Mouse (Mus musculus): ENCODE results near the gene Tmem168. TPM values are rescaled to one million over a fixed set of nuclear protein-coding genes. Genes with fewer than 3 reads are reported as not detected.

Tmem168 gene
- total RNA-seq, 1 experiment: 29.9 TPM

DNA sequence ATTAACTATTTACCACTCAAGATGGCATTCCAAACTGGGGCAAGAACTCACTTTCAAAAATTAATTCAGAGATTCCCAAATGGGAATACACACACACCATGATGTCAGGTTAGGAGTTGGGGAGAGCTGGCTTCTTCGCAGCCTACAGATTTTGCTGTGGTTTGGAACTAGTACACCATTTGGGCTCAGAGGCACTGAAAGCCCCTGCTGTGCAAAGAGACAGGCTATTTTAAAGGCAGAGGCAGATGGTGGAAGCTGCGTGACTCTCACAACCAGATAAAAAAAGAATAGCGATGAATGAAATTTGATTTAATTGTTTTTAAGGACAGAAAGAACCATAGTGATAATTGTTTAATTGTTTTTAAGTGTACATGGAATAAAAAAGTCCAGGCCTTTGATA lies 66.1 kb downstream of the Tmem168 start:
- in situ Hi-C loops (cut with MboI; ENCODE audit: low sequenced_read_pairs in 2 of 2, unreplicated experiment in 2 of 2): no loop called here
- no peaks in the 10 kb centered on the region for H3K36me3 ChIP-seq (ENCODE audit: control insufficient read depth, insufficient read depth, low read length, poor library complexity, severe bottlenecking)
- no peak for TF ChIP-seq ZC3H11A (IDR thresholded peaks at IDR 0.05; ENCODE audit: borderline replicate concordance, low read depth, low read length)
- TF ChIP-seq CHD2 (IDR thresholded peaks at IDR 0.05; ENCODE audit: low read depth, low read length): no peak
- TF ChIP-seq HCFC1 (IDR thresholded peaks at IDR 0.05; ENCODE audit: borderline replicate concordance, insufficient read depth, low read length): no peak
- no peak for TF ChIP-seq MAFK (IDR thresholded peaks at IDR 0.05; ENCODE audit: insufficient read depth, low read depth, low read length)
- TF ChIP-seq ZNF384 (IDR thresholded peaks at IDR 0.05; ENCODE audit: low read depth, low read length): no peak

DNA sequence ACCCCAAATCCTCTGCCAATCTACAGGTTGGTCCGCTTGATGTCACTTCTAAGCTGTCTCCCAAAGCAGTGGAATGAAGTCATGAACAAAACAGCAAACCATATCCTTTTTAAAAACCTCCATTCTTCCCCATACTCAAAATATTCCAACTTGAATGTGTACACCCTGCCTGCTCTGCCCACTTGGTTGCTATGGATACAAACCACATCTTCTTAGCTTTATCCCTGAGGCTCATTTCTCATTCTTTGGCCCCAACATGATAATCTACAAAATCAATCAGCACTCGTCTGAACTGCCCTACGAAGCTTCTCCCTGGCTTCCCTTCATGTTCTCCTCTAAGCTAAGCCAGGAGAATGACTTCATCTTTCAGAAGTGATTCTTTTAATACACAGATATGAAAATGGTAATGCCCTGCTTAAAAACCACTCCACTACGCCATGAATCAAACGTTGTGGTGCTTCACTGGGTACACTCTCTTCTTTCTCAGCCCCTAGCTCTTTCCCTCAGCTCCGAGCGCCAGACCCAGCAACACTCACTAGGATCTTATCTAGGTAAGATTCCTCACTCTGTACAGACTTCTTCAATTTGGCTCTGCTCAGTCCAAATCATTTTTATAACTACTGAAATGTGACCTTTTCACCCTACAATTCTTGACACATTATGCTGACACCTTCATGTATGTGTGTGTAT lies 70.5 kb downstream of the Tmem168 start:
- in situ Hi-C loops (cut with MboI; ENCODE audit: low sequenced_read_pairs in 2 of 2, unreplicated experiment in 2 of 2): no loop called here
- no peaks in the 10 kb centered on the region for H3K36me3 ChIP-seq (ENCODE audit: control insufficient read depth, insufficient read depth, low read length, poor library complexity, severe bottlenecking)
- H3K9ac ChIP-seq (ENCODE audit: insufficient read depth, low read depth, low read length, poor library complexity, severe bottlenecking): no peak overlapping the region
- 0 out of 2 replicates have a peak, but pooled peaks cover 10% of the 10 kb centered on the region for H3K9me3 ChIP-seq (ENCODE audit: control insufficient read depth, insufficient read depth, low read depth, low read length)
- TF ChIP-seq ZC3H11A (IDR thresholded peaks at IDR 0.05; ENCODE audit: borderline replicate concordance, low read depth, low read length) (no peak), CHD2 (IDR thresholded peaks at IDR 0.05; ENCODE audit: low read depth, low read length) (no peak), ZNF384 (IDR thresholded peaks at IDR 0.05; ENCODE audit: low read depth, low read length) (no peak), MAFK (IDR thresholded peaks at IDR 0.05; ENCODE audit: insufficient read depth, low read depth, low read length) (no peak), HCFC1 (IDR thresholded peaks at IDR 0.05; ENCODE audit: borderline replicate concordance, insufficient read depth, low read length) (no peak)
- DNase-seq (ENCODE audit: low read depth, low spot score): no peak
- H3K27ac ChIP-seq (ENCODE audit: insufficient read depth, low read depth, low read length, poor library complexity, severe bottlenecking): no peak overlapping the region
- H3K4me1 ChIP-seq (ENCODE audit: control insufficient read depth in 2 of 2, insufficient read depth in 2 of 2, low read length in 2 of 2, poor library complexity in 1 of 2): no peaks in the 10 kb centered on the region
- H3K4me3 ChIP-seq (ENCODE audit: insufficient read depth in 1 of 2, low read depth in 1 of 2, low read length in 2 of 2, poor library complexity in 1 of 2, severe bottlenecking in 1 of 2): no peak overlapping the region

More for the DNA sequence above, 66.1 kb downstream of the Tmem168 start:
- Histone ChIP-seq H3K9me3 (ENCODE audit: control insufficient read depth, insufficient read depth, low read depth, low read length) (no peaks in the 10 kb centered on the region), H3K4me3 (ENCODE audit: insufficient read depth in 1 of 2, low read depth in 1 of 2, low read length in 2 of 2, poor library complexity in 1 of 2, severe bottlenecking in 1 of 2) (no peak overlapping the region), H3K27ac (ENCODE audit: insufficient read depth, low read depth, low read length, poor library complexity, severe bottlenecking) (no peak overlapping the region), H3K9ac (ENCODE audit: insufficient read depth, low read depth, low read length, poor library complexity, severe bottlenecking) (no peak overlapping the region), H3K4me1 (ENCODE audit: control insufficient read depth in 2 of 2, insufficient read depth in 2 of 2, low read length in 2 of 2, poor library complexity in 1 of 2) (no peaks in the 10 kb centered on the region)
- no peak for DNase-seq (ENCODE audit: low read depth, low spot score)

Other genes starting within 250 kb of the Tmem168 start
- gene Bmt2, start 69.9 kb upstream of the Tmem168 start, total RNA-seq (2012; rRNA removed): 16.5 and 19.0 TPM in 2 replicates
- 1.0 and 1.2 TPM in 2 replicates for gene Gpr85, start 231.8 kb upstream of the Tmem168 start, total RNA-seq (2012; rRNA removed)

Measured in ES-E14 (cell line).